Mouse (Mus musculus) small intestine, adult 2 months (tissue): Measurements from ENCODE around the gene Actl9.

Experiments
- CTCF ChIP-seq: fragments of 200-500 bp; IDR thresholded peaks from 2 replicates; pipeline ENCODE4 v1.5.1; 2012; ENCODE audit warnings: low read depth, mild to moderate bottlenecking, control low read depth, inconsistent platforms, low read length, moderate library complexity, mixed read lengths; ENCODE audit not compliant: insufficient replicate concordance, insufficient read length; ENCODE audit errors: extremely low read depth
- POLR2A ChIP-seq: fragments of 200-500 bp; IDR thresholded peaks from 2 replicates; pipeline ENCODE4 v1.6.1; 2012; ENCODE audit warnings: low read depth, mild to moderate bottlenecking, control low read depth, inconsistent platforms, low read length, moderate library complexity

DNA sequence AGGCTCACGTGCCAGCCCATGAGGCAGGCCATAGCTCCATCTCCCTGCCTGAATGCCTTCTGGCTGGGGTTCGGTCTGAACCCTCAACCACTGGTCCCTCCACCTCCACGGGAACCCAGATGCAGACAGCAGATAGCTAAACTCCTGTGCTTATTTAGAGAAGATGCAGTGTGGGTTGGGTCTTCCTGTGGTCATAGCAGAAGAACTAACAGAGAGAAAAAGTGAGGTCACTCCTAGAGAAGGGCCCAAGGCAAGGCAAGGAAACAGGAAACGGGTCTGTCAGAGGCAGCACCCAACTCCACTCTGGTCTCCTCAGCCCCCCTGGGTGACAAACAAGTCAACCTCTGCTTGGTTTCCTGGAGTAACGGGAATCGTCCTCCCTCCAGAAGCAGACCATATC is 38.5 kb downstream of the Actl9 start:
- no peak for TF ChIP-seq CTCF
- TF ChIP-seq POLR2A = no peak
